9 mouse cellular contexts compared by ENCODE assay signal in the genomic region with DNA sequence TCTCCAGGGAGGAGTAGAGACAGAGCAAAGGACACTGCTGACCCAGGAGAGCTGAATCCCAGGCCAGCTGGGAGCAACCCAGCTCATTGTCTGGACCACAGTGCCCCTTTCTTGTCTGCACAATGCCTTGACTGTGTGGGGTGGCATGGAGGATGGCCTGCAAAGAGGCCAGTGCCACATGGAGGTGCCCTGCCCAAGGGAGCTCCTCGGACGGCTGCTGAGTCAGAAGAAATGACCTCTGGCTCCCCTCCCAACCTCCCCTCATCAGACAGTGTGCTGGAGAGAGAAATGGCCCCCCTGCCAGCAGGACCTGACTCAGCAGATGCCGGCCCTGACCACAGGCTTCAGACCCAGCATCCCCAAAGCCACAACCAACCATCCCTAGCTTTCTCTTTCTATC. TPM values are rescaled to one million over a fixed set of nuclear protein-coding genes. Genes with fewer than 3 reads are reported as not detected.
A peak's percentile ranks its signal among the peaks of the same experiment; 100 is the strongest.
DNase-seq lines count a peak whose midpoint lies in the region; ATAC-seq and TF ChIP-seq lines count a peak whose summit lies in the region.
"Had no signal": no experiment of that assay in that cellular context is flagged by ENCODE, and none has a peak within 500 bp of the region (broad histone marks: within the 10 kb centered on the region; RNA-seq: fewer than 3 reads in every experiment).

No protein-coding gene starts in this region.

- ATAC-seq in kidney, embryonic 15.5 days (replicated peaks; ENCODE audit: low FRiP score): no peak
- peak; percentile 9; the same call in 1 of the 2 replicates for ATAC-seq in forebrain, postnatal 0 days
- peak; percentile 44 for ATAC-seq in midbrain, embryonic 13.5 days

- peak overlapping the region; percentile 70 for H3K4me3 ChIP-seq in kidney, embryonic 15.5 days (replicated peaks)
- H3K4me3 ChIP-seq in bone marrow, adult 2 months (replicated peaks; ENCODE audit: control insufficient read depth, low read depth, low read length): no peak overlapping the region
- peak overlapping the region; percentile 89 for H3K4me3 ChIP-seq in forebrain, postnatal 0 days (ENCODE audit: low read depth, low read length)
- H3K4me3 ChIP-seq in midbrain, embryonic 13.5 days (replicated peaks): peak overlapping the region; percentile 60

- H3K4me1 ChIP-seq in kidney, embryonic 15.5 days: peaks cover 23% of the 10 kb centered on the region
- H3K4me1 ChIP-seq in bone marrow, adult 2 months (ENCODE audit: control insufficient read depth, insufficient read depth, low read length): peaks cover 8% of the 10 kb centered on the region
- H3K4me1 ChIP-seq in forebrain, postnatal 0 days (ENCODE audit: insufficient read depth): peaks cover 25% of the 10 kb centered on the region
- H3K4me1 ChIP-seq in midbrain, embryonic 13.5 days (replicated peaks): peaks cover 68% of the 10 kb centered on the region

- peak overlapping the region; percentile 70; the same call in 1 of the 2 replicates for H3K9ac ChIP-seq in kidney, embryonic 15.5 days
- H3K9ac ChIP-seq in forebrain, postnatal 0 days: peak overlapping the region; percentile 97
- peak overlapping the region; percentile 92 for H3K9ac ChIP-seq in midbrain, embryonic 13.5 days (replicated peaks)
- H3K9ac ChIP-seq: liver, embryonic 15.5 days had no signal

- no peak overlapping the region for H3K27ac ChIP-seq in kidney, embryonic 15.5 days
- H3K27ac ChIP-seq in bone marrow, adult 2 months (ENCODE audit: control insufficient read depth, insufficient read depth, low read depth, low read length, poor library complexity): peak overlapping the region; percentile 42
- H3K27ac ChIP-seq in forebrain, postnatal 0 days (ENCODE audit: low read depth, low read length): peak overlapping the region; percentile 97
- H3K27ac ChIP-seq in midbrain, embryonic 13.5 days: peak overlapping the region; percentile 99
- H3K27ac ChIP-seq: liver, embryonic 15.5 days had no signal

- H3K4me2 ChIP-seq in kidney, embryonic 15.5 days: peak overlapping the region; percentile 98
- H3K4me2 ChIP-seq in forebrain, postnatal 0 days (ENCODE audit: low read depth): peak overlapping the region; percentile 83
- H3K4me2 ChIP-seq in midbrain, embryonic 13.5 days (replicated peaks): peak overlapping the region; percentile 86

- peaks cover 20% of the 10 kb centered on the region for H3K36me3 ChIP-seq in kidney, embryonic 15.5 days
- H3K36me3 ChIP-seq in forebrain, postnatal 0 days (ENCODE audit: insufficient read depth): peaks cover 5% of the 10 kb centered on the region; the same call in 1 of the 2 replicates
- H3K36me3 ChIP-seq in midbrain, embryonic 13.5 days: peaks cover 18% of the 10 kb centered on the region

- no peaks in the 10 kb centered on the region for H3K9me3 ChIP-seq in kidney, embryonic 15.5 days (replicated peaks)
- no peaks in the 10 kb centered on the region for H3K9me3 ChIP-seq in forebrain, postnatal 0 days (ENCODE audit: low read length)
- no peaks in the 10 kb centered on the region for H3K9me3 ChIP-seq in midbrain, embryonic 13.5 days
- H3K9me3 ChIP-seq: liver, embryonic 15.5 days had no signal

- 14% methylated on average over 3 of the region's 3 CpGs for WGBS in kidney, embryonic 15.5 days
- 4% methylated on average over 3 of the region's 3 CpGs for WGBS in bone marrow, adult 2 months
- 9% methylated on average over 3 of the region's 3 CpGs for WGBS in forebrain, postnatal 0 days
- 5% methylated on average over 3 of the region's 3 CpGs for WGBS in midbrain, embryonic 13.5 days

- DNase-seq in kidney, adult 8-10 months: no peak
- DNase-seq in forebrain, postnatal 0 days: no peak
- no peak for DNase-seq in urinary bladder, postnatal 10 days (ENCODE audit: low spot score)
- DNase-seq in urinary bladder, postnatal 14 days (ENCODE audit: low spot score): no peak
- no peak for DNase-seq in ovary, postnatal 14 days (ENCODE audit: low spot score)

- no peak for TF ChIP-seq CTCF in bone marrow, adult 2 months (IDR thresholded peaks at IDR 0.05; ENCODE audit: control insufficient read depth, insufficient read depth, low read length)
- no peak for TF ChIP-seq CTCF in forebrain, postnatal 0 days (IDR thresholded peaks at IDR 0.05; ENCODE audit: low read depth)

- 0 out of 2 replicates have a peak, but pooled peaks have one; percentile 27 for TF ChIP-seq POLR2A in bone marrow, adult 2 months (IDR thresholded peaks at IDR 0.05; ENCODE audit: borderline replicate concordance, control insufficient read depth, low read depth, low read length)

- 0 out of 2 replicates have a peak, but pooled peaks cover 3% of the 10 kb centered on the region for H3K27me3 ChIP-seq in kidney, embryonic 15.5 days
- H3K27me3 ChIP-seq in forebrain, postnatal 0 days (ENCODE audit: insufficient read depth, low read length): no peaks in the 10 kb centered on the region
- no peaks in the 10 kb centered on the region for H3K27me3 ChIP-seq in midbrain, embryonic 13.5 days

RNA-seq across cellular contexts. Expression of gene Prr7, which starts 1.1 kb away (rescaled TPM):
- 0.70 and 0.75 TPM in 2 replicates for polyA plus RNA-seq in kidney, embryonic 15.5 days (2015; fragmentation: Nextera tagmentation; extraction: Ambion mirVana)
- polyA plus RNA-seq in bone marrow, adult 2 months (2011; ENCODE audit: insufficient read depth, insufficient read length, low replicate concordance, missing spikeins): 3.1 and 4.1 TPM in 2 replicates
- total RNA-seq in forebrain, postnatal 0 days (2014; rRNA removed): 108 and 118 TPM in 2 replicates
- polyA plus RNA-seq in forebrain, postnatal 0 days (2015; fragmentation: Nextera tagmentation; extraction: Ambion mirVana): 7.8 and 8.7 TPM in 2 replicates
- polyA plus RNA-seq in midbrain, embryonic 13.5 days (2015; fragmentation: Nextera tagmentation; extraction: Ambion mirVana): 2.3 and 2.8 TPM in 2 replicates
- polyA plus RNA-seq: liver, embryonic 15.5 days had no signal

RNA-seq across cellular contexts. Expression of gene Grk6, which starts 20.3 kb away (rescaled TPM):
- 41.6 and 45.9 TPM in 2 replicates for polyA plus RNA-seq in kidney, embryonic 15.5 days (2015; fragmentation: Nextera tagmentation; extraction: Ambion mirVana)
- polyA plus RNA-seq in bone marrow, adult 2 months (2011; ENCODE audit: insufficient read depth, insufficient read length, low replicate concordance, missing spikeins): 64.8 and 109 TPM in 2 replicates
- total RNA-seq in forebrain, postnatal 0 days (2014; rRNA removed): 79.5 and 88.2 TPM in 2 replicates
- 38.5 and 40.8 TPM in 2 replicates for polyA plus RNA-seq in forebrain, postnatal 0 days (2015; fragmentation: Nextera tagmentation; extraction: Ambion mirVana)
- polyA plus RNA-seq in midbrain, embryonic 13.5 days (2015; fragmentation: Nextera tagmentation; extraction: Ambion mirVana): 26.8 and 35.7 TPM in 2 replicates

RNA-seq across cellular contexts. Expression of gene Dbn1, which starts 22.7 kb away (rescaled TPM):
- 168 and 193 TPM in 2 replicates for polyA plus RNA-seq in kidney, embryonic 15.5 days (2015; fragmentation: Nextera tagmentation; extraction: Ambion mirVana)
- polyA plus RNA-seq in bone marrow, adult 2 months (2011; ENCODE audit: insufficient read depth, insufficient read length, low replicate concordance, missing spikeins): 2.2 and 3.5 TPM in 2 replicates
- total RNA-seq in forebrain, postnatal 0 days (2014; rRNA removed): 545 and 619 TPM in 2 replicates
- polyA plus RNA-seq in forebrain, postnatal 0 days (2015; fragmentation: Nextera tagmentation; extraction: Ambion mirVana): 603 and 619 TPM in 2 replicates
- 655 and 674 TPM in 2 replicates for polyA plus RNA-seq in midbrain, embryonic 13.5 days (2015; fragmentation: Nextera tagmentation; extraction: Ambion mirVana)

RNA-seq across cellular contexts. Expression of gene F12, which starts 38.6 kb away (rescaled TPM):
- polyA plus RNA-seq in kidney, embryonic 15.5 days (2015; fragmentation: Nextera tagmentation; extraction: Ambion mirVana): 0.59 and 2.1 TPM in 2 replicates
- 1.3 TPM in 2 replicates for polyA plus RNA-seq in bone marrow, adult 2 months (2011; ENCODE audit: insufficient read depth, insufficient read length, low replicate concordance, missing spikeins)
- 0.15 TPM in 1 of 2 replicates, not detected in the other for total RNA-seq in forebrain, postnatal 0 days (2014; rRNA removed)
- polyA plus RNA-seq in forebrain, postnatal 0 days (2015; fragmentation: Nextera tagmentation; extraction: Ambion mirVana): 0.45 and 0.51 TPM in 2 replicates
- not detected in 2 replicates for polyA plus RNA-seq in midbrain, embryonic 13.5 days (2015; fragmentation: Nextera tagmentation; extraction: Ambion mirVana)

RNA-seq across cellular contexts. Expression of gene Pdlim7, which starts 48.3 kb away (rescaled TPM):
- 141 and 169 TPM in 2 replicates for polyA plus RNA-seq in kidney, embryonic 15.5 days (2015; fragmentation: Nextera tagmentation; extraction: Ambion mirVana)
- polyA plus RNA-seq in bone marrow, adult 2 months (2011; ENCODE audit: insufficient read depth, insufficient read length, low replicate concordance, missing spikeins): 21.9 and 89.6 TPM in 2 replicates
- 26.6 and 36.7 TPM in 2 replicates for total RNA-seq in forebrain, postnatal 0 days (2014; rRNA removed)
- 114 and 115 TPM in 2 replicates for polyA plus RNA-seq in forebrain, postnatal 0 days (2015; fragmentation: Nextera tagmentation; extraction: Ambion mirVana)
- 145 and 159 TPM in 2 replicates for polyA plus RNA-seq in midbrain, embryonic 13.5 days (2015; fragmentation: Nextera tagmentation; extraction: Ambion mirVana)

Comparison
In these comparisons a context has a peak if more than half of its experiments do, and no peak if none do; other contexts are left out.
1. RNA of gene Dbn1, which starts 22.7 kb away (polyA plus RNA-seq): 655 to 674 TPM in midbrain, embryonic 13.5 days, 603 to 619 TPM in forebrain, postnatal 0 days and 168 to 193 TPM in kidney, embryonic 15.5 days; 2.2 to 3.5 TPM in bone marrow, adult 2 months; every median in the first group is over 10 times any median in the second.
2. Peak in every context shown above with its lines, with median percentiles within 50 percentile points of each other: H3K4me2 ChIP-seq and H3K9ac ChIP-seq.